Mouse (Mus musculus): ENCODE results near the gene Adam15. TPM values are rescaled to one million over a fixed set of nuclear protein-coding genes. Genes with fewer than 3 reads are reported as not detected.

The Adam15 gene
- polyA plus RNA-seq, 1 experiment from 2014 or later: 32.2 TPM

GRCm38 (mm10) chr3:89325882-89326281 lies 23.9 kb downstream of the Adam15 start:
- ATAC-seq (ENCODE audit: low FRiP score, low TSS enrichment): no peak
- H3K27me3 ChIP-seq (ENCODE audit: control insufficient read depth, insufficient read depth, low read length): no peaks in the 10 kb centered on the region
- H3K27ac ChIP-seq (replicated peaks; ENCODE audit: low read depth, low read length): no peak overlapping the region
- no peaks in the 10 kb centered on the region for H3K36me3 ChIP-seq (ENCODE audit: control insufficient read depth, insufficient read depth, low read length)
- H3K4me3 ChIP-seq (replicated peaks; ENCODE audit: low read depth, low read length): no peak overlapping the region
- H3K4me2 ChIP-seq (ENCODE audit: low read length): no peak overlapping the region
- 92% methylated on average over 8 of the region's 8 CpGs for WGBS
- H3K9ac ChIP-seq (replicated peaks; ENCODE audit: low read length): no peak overlapping the region
- no peaks in the 10 kb centered on the region for H3K9me3 ChIP-seq (ENCODE audit: control insufficient read depth, low read length)
- DNase-seq: no peak
- peaks cover 19% of the 10 kb centered on the region for H3K4me1 ChIP-seq (ENCODE audit: control insufficient read depth, insufficient read depth, low read length)

GRCm38 (mm10) chr3:89322514-89323165 lies 27.2 kb downstream of the Adam15 start, which contains the start of gene Efna3:
Gene Efna3 (minus strand): TSS chr3:89322965.
- peak; percentile 57 for ATAC-seq (ENCODE audit: low FRiP score, low TSS enrichment)
- under 1% methylated on average over 53 of the region's 53 CpGs for WGBS
- H3K27me3 ChIP-seq (ENCODE audit: control insufficient read depth, insufficient read depth, low read length): peaks cover 24% of the 10 kb centered on the region

GRCm38 (mm10) chr3:89322131-89322500 lies 27.7 kb downstream of the Adam15 start:
- Histone ChIP-seq H3K4me2 (ENCODE audit: low read length) (peak overlapping the region; percentile 80), H3K27ac (replicated peaks; ENCODE audit: low read depth, low read length) (peak overlapping the region; percentile 89), H3K4me1 (ENCODE audit: control insufficient read depth, insufficient read depth, low read length) (peaks cover 33% of the 10 kb centered on the region), H3K36me3 (ENCODE audit: control insufficient read depth, insufficient read depth, low read length) (no peaks in the 10 kb centered on the region), H3K4me3 (replicated peaks; ENCODE audit: low read depth, low read length) (peak overlapping the region; percentile 69), H3K9me3 (ENCODE audit: control insufficient read depth, low read length) (no peaks in the 10 kb centered on the region), H3K9ac (replicated peaks; ENCODE audit: low read length) (peak overlapping the region; percentile 84), H3K27me3 (ENCODE audit: control insufficient read depth, insufficient read depth, low read length) (peaks cover 25% of the 10 kb centered on the region)
- DNase-seq (no peak), ATAC-seq (ENCODE audit: low FRiP score, low TSS enrichment) (no peak)
- WGBS: 1% methylated on average over 14 of the region's 14 CpGs

More at GRCm38 (mm10) chr3:89322514-89323165, 27.2 kb downstream of the Adam15 start, which contains the start of gene Efna3:
- H3K4me2 ChIP-seq (ENCODE audit: low read length): peak within 1 kb of the TSS; percentile 80
- H3K9me3 ChIP-seq (ENCODE audit: control insufficient read depth, low read length): no peaks in the 10 kb centered on the region
- H3K9ac ChIP-seq (replicated peaks; ENCODE audit: low read length): peak within 1 kb of the TSS; percentile 84
- no peaks in the 10 kb centered on the region for H3K36me3 ChIP-seq (ENCODE audit: control insufficient read depth, insufficient read depth, low read length)
- peak within 1 kb of the TSS; percentile 69 for H3K4me3 ChIP-seq (replicated peaks; ENCODE audit: low read depth, low read length)
- peak; percentile 95 for DNase-seq
- peak within 1 kb of the TSS; percentile 89 for H3K27ac ChIP-seq (replicated peaks; ENCODE audit: low read depth, low read length)
- peaks cover 32% of the 10 kb centered on the region for H3K4me1 ChIP-seq (ENCODE audit: control insufficient read depth, insufficient read depth, low read length)

- H3K4me2 ChIP-seq (ENCODE audit: low read length): peak overlapping the region; percentile 80
- ATAC-seq (ENCODE audit: low FRiP score, low TSS enrichment): peak; percentile 16; the same call in 1 of the 2 replicates
- H3K4me3 ChIP-seq (replicated peaks; ENCODE audit: low read depth, low read length): peak overlapping the region; percentile 69
- H3K9ac ChIP-seq (replicated peaks; ENCODE audit: low read length): peak overlapping the region; percentile 84
- 1% methylated on average over 64 of the region's 66 CpGs for WGBS
- no peaks in the 10 kb centered on the region for H3K9me3 ChIP-seq (ENCODE audit: control insufficient read depth, low read length)
- peaks cover 25% of the 10 kb centered on the region for H3K27me3 ChIP-seq (ENCODE audit: control insufficient read depth, insufficient read depth, low read length)
- peaks cover 37% of the 10 kb centered on the region for H3K4me1 ChIP-seq (ENCODE audit: control insufficient read depth, insufficient read depth, low read length)
- H3K27ac ChIP-seq (replicated peaks; ENCODE audit: low read depth, low read length): peak overlapping the region; percentile 89
- no peaks in the 10 kb centered on the region for H3K36me3 ChIP-seq (ENCODE audit: control insufficient read depth, insufficient read depth, low read length)
- DNase-seq: peak; percentile 68
Observed at GRCm38 (mm10) chr3:89321183-89322130, 28.3 kb downstream of the Adam15 start.

GRCm38 (mm10) chr3:89320581-89321182 lies 29.1 kb downstream of the Adam15 start:
- Histone ChIP-seq H3K4me1 (ENCODE audit: control insufficient read depth, insufficient read depth, low read length) (peaks cover 42% of the 10 kb centered on the region), H3K27me3 (ENCODE audit: control insufficient read depth, insufficient read depth, low read length) (peaks cover 30% of the 10 kb centered on the region), H3K4me3 (replicated peaks; ENCODE audit: low read depth, low read length) (peak overlapping the region; percentile 69), H3K27ac (replicated peaks; ENCODE audit: low read depth, low read length) (peak overlapping the region; percentile 89), H3K9ac (replicated peaks; ENCODE audit: low read length) (peak overlapping the region; percentile 84), H3K36me3 (ENCODE audit: control insufficient read depth, insufficient read depth, low read length) (no peaks in the 10 kb centered on the region), H3K4me2 (ENCODE audit: low read length) (peak overlapping the region; percentile 80), H3K9me3 (ENCODE audit: control insufficient read depth, low read length) (no peaks in the 10 kb centered on the region)
- under 1% methylated on average over 41 of the region's 41 CpGs for WGBS
- ATAC-seq (ENCODE audit: low FRiP score, low TSS enrichment) (peak; percentile 40), DNase-seq (peak; percentile 82)

GRCm38 (mm10) chr3:89319591-89320350 lies 30.0 kb downstream of the Adam15 start:
- 3% methylated on average over 58 of the region's 58 CpGs for WGBS
- peak; percentile 69 for DNase-seq

GRCm38 (mm10) chr3:89318971-89319590 lies 30.7 kb downstream of the Adam15 start:
- peak overlapping the region; percentile 67 for H3K27ac ChIP-seq (replicated peaks; ENCODE audit: low read depth, low read length)
- H3K4me2 ChIP-seq (ENCODE audit: low read length): peak overlapping the region; percentile 80
- no peaks in the 10 kb centered on the region for H3K9me3 ChIP-seq (ENCODE audit: control insufficient read depth, low read length)
- DNase-seq: no peak
- H3K36me3 ChIP-seq (ENCODE audit: control insufficient read depth, insufficient read depth, low read length): peaks cover 12% of the 10 kb centered on the region
- peak overlapping the region; percentile 69 for H3K4me3 ChIP-seq (replicated peaks; ENCODE audit: low read depth, low read length)
- WGBS: 6% methylated on average over 21 of the region's 21 CpGs
- ATAC-seq (ENCODE audit: low FRiP score, low TSS enrichment): no peak
- H3K9ac ChIP-seq (replicated peaks; ENCODE audit: low read length): peak overlapping the region; percentile 52; the same call in 1 of the 2 replicates
- H3K27me3 ChIP-seq (ENCODE audit: control insufficient read depth, insufficient read depth, low read length): peaks cover 30% of the 10 kb centered on the region
- H3K4me1 ChIP-seq (ENCODE audit: control insufficient read depth, insufficient read depth, low read length): peaks cover 50% of the 10 kb centered on the region

More at GRCm38 (mm10) chr3:89319591-89320350, 30.0 kb downstream of the Adam15 start:
- H3K4me2 ChIP-seq (ENCODE audit: low read length): peak overlapping the region; percentile 80
- peak overlapping the region; percentile 69 for H3K4me3 ChIP-seq (replicated peaks; ENCODE audit: low read depth, low read length)
- H3K9me3 ChIP-seq (ENCODE audit: control insufficient read depth, low read length): no peaks in the 10 kb centered on the region
- H3K27me3 ChIP-seq (ENCODE audit: control insufficient read depth, insufficient read depth, low read length): peaks cover 30% of the 10 kb centered on the region
- peaks cover 50% of the 10 kb centered on the region for H3K4me1 ChIP-seq (ENCODE audit: control insufficient read depth, insufficient read depth, low read length)
- H3K27ac ChIP-seq (replicated peaks; ENCODE audit: low read depth, low read length): peak overlapping the region; percentile 67
- H3K36me3 ChIP-seq (ENCODE audit: control insufficient read depth, insufficient read depth, low read length): peaks cover 5% of the 10 kb centered on the region
- peak overlapping the region; percentile 52; the same call in 1 of the 2 replicates for H3K9ac ChIP-seq (replicated peaks; ENCODE audit: low read length)
- no peak for ATAC-seq (ENCODE audit: low FRiP score, low TSS enrichment)
